Mouse (Mus musculus): ENCODE data around the gene Itgb8.

Gene Itgb8

DNA sequence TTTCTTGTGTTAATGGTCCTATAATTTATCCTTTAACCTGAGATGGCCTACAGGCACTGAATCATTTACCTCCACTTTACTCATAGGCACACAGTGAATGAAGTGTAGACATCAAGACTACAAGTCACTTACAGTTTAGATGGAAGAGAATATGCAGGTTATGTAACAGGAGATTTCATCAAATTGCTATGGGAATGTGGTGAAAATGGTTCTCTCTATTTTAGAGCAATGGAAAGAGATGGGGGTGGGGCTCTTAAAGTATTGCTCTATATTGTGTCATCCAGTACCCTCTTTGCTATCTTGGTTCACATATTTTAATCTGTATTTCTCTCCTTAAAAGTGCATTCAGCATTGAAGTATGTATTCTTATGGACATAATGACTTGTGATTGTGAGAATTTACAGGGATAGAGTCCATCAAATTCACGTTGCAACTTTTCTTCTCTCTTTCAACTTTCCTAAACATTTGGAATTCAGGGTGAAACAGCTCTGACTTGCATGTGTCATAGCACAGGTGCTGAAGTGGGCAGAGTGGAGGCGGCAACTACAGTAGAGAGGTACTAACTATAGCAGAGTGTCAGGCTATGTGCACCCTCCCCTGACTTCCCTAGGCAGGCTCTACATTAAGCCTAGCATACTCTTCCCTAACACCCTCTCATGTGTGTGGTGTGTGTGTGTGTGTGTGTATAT, 29.1 kb downstream of the Itgb8 start:
- DNase-seq (ENCODE audit: low spot score), result no peak

DNA sequence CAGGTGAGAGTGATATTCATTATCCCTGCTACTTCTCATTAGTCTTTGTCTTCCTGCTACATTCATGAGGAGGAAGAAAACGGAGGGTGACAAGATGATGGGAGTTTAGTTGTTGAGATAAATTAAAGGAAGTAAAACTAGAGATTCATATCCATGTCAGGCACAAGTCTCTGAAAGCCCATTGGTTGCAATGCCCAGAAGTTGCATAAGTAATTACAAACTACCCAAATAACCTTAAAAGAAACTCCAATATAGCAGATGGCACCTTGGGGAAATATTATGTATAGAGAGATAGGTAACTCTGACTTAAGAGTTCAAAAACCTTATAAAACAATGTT, 31.2 kb downstream of the Itgb8 start:
- DNase-seq (ENCODE audit: low spot score), result no peak

DNA sequence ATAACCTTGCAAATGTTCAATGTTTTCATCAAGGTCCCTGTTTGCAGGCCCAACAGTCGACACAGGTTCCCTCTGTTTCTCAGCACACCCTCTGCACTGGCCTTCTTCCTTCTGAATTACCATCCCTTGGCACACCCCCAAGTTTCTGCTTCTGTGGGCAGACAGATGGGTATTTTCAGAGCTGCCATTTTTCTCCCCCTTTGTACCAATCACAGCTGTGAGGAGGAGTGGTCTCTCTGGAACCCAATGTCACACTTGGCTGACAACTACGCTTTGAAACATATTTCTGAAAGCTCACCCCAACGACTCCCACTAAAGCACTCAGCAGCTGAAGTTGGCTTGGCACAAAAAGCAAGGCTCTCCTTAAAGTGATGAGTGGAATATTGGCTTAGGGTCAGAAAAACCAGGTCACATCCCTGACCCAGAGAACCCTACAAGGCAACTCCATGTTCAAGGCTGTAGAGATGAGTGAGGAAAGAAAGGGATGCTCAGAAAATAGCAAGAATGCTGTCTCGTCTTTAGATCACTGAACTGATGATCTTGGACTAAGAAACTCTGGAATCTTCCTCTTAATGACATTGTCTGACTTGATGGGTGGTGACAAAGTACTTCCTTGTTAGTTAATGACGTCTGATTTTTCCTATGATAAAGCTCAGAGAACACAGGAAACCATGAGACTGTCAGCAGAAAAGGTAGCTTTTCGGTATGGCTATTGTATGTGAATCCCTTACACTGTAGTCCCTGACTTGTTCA, 31.7 kb downstream of the Itgb8 start:
- no peak for DNase-seq (ENCODE audit: low spot score)

DNA sequence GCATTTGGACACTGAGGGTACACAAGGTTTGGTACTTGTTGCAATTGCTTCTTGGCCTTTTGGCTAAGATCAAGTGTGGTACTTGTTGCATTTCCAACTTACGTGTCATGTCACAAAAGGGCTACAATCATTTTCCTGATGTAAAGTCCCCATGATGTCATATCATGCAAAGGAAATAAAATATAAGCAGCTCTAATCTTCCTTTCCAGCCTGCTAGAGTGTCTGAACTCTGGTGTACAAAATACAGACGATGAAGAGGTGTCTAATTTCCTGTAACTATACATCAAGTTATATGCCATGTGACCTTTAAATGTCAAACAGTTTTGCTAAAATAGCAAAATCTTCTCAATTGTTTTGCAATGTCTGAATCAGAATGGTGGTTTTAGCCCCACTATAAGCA, 34.2 kb downstream of the Itgb8 start:
- no peak for DNase-seq (ENCODE audit: low spot score)

DNA sequence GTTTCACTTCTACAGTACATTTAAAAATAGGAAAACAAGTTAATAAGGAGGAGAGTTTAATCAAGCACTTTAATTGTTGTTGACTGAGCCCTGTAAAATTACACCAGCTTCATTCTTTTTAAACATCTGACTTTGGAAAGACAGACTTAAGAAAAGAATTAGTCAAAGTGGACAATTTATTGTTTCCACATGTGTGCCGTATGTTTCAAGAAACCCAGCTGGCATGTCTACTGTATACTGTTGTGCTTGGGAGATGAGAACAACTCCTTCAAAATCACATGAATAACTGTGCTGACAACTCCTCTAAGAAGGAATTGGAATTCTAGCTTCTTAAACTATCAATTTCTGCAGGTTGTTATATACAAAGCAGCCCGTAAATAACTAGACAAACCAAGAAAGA, 35.8 kb downstream of the Itgb8 start:
- DNase-seq (ENCODE audit: low spot score), result no peak

DNA sequence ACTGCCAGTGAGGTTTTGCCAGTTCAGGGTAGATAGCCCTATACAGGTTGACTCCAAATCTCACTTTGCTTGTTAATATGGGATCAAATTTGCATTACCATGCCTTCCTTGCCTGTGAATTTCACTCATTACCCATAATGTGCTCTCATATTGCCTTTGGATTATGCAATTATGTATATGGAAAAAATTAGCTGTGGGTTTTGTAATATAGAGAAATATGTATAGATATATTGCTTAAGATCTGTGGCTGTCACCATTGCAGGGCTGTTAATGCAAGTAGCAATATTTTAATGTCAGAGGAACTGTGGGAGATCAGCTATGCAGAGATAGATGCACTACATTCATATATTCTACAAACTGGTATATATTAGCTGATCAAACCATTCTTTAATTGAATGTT, 43.5 kb downstream of the Itgb8 start:
- DNase-seq (ENCODE audit: low spot score), result no peak

DNA sequence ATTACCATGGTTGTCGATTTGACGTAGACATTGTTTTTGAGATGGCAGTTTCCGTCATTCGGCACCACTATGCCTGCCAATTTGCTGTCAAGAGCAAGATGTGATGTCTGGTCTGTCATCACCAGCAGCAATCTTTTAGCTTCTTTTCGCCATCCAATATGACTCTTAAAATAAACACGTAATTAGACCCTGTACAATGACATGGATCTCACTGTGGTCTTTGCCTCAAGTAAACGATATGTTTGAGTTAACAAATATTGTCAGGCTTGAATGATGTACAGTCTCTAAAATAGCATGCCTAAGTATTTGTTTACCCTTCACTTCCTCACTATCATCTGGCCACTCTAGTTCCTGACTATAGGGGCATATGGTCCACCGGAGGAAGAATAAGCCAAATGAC, 48.8 kb downstream of the Itgb8 start:
- no peak for DNase-seq (ENCODE audit: low spot score)

DNA sequence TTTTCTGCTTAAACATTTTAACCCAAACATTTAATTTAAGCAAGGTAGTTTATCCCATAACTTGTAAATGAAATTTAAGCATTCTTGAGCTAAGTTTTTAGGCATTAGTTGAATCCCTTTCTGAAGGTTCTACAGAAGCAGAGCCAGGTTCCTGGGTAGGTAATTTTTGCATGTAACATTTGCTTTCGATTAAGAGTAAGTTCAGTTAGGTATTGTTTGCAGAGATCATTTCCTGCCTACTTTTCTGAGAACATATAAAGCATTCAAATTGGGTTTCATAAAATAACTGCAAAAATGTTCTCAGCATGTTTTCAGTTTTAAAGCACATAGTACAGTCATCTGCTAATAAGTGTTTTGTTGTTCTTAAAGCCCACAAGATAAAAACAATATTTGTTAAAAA, 53.2 kb downstream of the Itgb8 start:
- no peak for DNase-seq (ENCODE audit: low spot score)

DNA sequence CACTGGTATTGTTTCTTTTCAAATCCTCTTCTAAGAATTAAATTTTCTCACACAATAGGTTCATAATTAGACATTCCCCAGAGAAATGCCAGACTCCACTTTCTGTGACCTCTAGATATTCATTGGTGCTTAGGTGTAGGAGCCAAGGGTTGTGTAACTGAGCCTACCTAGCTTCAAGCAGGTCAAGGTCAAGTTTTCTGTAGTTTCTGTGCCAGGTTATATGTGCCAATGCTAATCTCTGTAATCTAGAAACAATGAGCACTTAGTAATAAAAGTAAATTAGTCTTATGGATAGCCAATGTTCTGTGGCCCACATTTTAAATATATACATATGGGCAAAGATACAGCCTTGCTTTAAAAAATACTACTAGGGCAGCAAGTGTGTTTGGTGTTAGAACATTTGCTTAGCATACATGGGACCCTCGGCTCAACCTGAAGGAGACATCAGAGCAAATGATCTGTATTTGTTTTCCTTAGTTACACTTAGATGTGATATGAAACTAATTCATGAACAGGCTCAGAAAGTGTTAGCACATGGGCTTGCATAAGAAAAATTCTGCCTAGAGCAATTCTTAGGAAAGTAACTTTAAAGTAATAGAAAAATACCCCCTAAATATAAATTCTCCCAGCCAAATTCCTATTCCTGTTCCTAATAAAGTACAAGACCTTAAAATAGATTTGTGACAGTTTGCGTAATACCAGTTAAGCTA, 56.2 kb downstream of the Itgb8 start:
- no peak for DNase-seq (ENCODE audit: low spot score)

DNA sequence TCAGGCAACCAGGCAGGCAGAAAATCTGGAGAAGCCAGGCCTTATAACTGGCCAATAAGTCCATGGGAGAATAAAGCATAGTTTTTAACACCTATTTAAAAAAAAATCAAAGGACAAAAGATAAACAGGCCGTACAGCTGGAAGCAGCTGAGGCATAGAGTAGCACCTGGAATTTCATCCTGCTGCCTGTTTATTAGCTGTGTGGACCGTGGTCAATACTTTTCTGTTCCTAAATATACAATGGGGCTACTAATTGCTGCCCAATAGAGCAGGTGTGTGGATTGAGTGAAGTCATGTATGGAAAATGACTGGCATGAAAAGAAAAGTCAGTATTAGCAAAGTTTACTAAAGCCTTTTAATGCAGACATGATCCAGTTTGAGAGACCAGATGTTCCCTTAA, 62.6 kb downstream of the Itgb8 start:
- no peak for DNase-seq (ENCODE audit: low spot score)

DNA sequence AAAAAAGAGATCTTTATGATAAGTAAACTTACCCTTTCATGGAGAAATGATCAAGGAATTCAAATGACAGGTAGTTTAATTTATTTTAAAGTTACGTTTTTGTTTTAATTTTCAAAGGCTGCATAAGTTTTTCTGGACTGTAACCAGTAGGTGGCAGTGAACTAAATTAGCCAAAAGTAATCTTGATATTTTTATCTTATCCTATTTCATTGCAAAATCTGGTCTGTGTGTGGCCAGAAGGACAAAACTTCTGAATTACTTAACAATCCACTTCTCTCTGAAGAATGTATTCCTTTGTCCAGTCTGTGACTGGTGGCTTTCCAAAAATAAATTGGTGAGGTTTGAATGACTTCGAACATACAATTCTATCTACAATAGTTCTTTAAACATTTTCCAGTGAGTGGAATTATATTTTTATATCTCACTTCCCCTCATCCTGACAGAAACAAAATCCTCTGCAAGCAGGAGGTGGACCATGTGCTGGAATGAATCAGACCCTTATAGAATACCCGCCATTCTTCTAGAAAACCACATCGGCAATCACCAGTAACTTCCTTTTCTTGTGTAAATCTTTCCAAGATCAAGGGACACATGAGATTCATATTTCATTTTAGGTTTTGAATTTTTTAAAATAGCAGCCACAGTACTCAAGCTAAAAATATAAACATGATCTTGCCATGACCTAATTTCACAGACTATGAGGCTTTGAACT, 68.6 kb downstream of the Itgb8 start:
- DNase-seq (ENCODE audit: low spot score), result no peak

DNA sequence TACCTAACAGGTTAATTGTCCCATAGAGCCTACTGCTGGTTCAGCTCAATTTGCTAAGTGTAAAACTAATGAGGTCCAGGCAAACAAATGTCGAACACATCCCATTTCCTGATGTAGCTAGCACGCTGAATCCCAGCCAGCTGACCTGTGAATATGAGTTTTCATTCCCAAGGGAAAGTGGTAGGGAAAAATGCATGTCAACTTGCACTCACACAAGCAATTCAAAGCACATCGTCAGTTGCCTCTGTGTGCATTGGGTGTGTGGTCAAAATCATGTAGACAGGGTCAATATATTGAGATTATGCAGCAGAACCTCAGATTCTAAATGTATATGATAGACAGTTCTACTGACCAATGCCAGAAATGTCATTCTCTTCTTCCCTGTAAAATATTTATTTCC, 69.5 kb downstream of the Itgb8 start:
- no peak for DNase-seq (ENCODE audit: low spot score)

DNA sequence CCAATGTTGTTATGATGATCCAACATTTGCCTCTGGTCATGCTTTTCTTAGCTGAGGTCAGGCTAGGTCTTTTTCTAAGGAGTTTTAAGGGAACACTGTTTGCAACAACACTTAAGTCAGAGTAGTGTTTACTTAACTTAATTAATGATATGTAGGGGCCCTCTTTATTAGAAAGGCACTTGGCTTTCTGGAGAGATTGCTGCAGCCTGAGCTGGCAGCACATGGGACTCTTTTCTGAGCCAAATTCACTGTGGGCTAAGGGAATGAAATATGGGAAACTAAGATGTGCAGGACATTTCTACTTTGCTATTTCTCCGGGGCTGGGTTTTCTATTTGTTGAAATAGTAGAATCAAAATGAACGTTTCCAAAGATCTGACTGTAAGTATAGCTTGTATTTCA, 73.5 kb downstream of the Itgb8 start:
- DNase-seq (ENCODE audit: low spot score), result no peak

DNA sequence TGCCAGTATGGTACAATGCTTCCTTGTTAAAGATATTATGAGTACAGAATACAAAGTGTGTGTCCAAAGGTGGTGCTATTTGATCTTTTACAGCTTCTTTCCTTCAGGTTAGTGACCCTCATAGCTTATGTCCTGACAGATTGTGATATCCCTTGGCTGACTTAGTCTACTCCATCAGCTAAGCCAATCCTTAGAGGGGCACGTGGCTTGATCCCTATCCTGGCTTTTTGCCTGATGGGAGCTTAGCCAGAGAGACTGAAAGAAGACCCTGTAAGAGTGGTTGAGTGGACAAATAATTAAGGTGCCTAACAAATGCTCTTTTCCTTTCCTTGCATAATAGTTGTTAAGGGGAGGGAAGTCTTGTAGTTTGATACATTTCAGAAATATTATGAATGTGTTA, 73.9 kb downstream of the Itgb8 start:
- no peak for DNase-seq (ENCODE audit: low spot score)

DNA sequence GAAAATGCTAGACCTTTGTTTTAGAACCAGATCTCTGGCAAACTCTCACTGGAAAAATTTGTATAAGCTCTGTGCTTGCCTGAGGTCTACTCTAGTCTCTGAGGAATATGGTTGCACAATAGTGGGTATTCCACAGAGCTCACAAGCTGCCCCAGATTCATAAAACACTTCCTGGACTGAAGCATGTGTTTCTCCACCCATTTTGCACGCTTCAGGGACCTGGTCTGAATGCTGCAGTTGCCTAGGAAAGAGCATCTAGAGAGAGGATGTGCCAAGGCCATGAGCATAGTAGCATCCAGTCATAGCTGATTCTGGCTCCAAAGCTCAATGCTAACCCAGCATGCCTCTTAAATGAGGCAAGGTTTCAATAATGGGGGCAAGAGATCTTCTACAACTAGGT, 74.4 kb downstream of the Itgb8 start:
- DNase-seq (ENCODE audit: low spot score), result no peak

DNA sequence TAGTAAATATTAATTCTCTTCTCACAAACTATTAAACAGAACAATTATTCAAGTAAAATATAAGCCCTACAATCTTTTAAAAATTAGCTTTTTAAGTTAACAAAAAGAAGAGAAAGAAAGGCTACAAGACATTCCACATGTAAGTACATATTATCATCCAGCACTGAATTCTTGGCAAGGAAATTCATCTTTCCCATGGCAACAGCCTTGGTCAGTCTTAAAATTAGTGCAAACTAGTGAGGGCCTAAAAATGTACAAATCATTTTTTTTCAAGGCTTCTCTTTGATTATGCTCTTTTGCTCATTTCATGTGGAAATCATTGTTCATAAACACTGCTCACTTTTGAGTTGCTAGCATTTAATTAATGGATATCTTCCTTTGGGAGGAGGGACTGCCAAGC, 77.8 kb downstream of the Itgb8 start:
- no peak for DNase-seq (ENCODE audit: low spot score)

DNA sequence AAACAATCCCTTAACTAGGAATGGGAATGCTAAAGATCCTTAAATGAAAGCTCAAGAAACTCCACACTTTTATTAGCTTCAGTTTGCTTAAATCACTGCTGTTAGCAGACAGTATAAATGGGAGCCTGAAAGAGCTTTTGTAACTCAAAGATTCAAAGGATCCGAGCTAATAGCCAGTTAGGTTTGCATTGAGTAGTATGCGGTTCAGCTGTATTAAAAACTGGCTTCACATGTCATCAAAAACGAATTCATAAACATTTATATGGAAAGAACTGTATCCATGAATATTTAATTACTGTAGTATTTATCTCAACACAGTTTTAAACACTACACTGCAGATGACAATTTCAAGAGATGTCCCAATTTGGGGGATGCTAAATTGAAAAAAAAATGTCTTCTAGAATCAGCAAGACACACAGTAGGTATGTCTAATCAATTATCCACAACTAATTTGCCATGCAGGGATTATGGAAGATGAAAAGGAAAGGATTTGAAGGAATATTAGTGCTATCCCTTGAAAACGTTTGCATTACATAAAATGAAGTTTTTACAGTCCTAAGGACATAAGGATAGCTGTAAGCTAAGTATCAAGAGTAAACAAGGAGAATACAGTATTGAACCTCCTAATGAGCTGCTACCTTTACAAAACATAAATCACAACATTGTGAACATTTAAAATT, 79.2 kb downstream of the Itgb8 start:
- no peak for DNase-seq (ENCODE audit: low spot score)

DNA sequence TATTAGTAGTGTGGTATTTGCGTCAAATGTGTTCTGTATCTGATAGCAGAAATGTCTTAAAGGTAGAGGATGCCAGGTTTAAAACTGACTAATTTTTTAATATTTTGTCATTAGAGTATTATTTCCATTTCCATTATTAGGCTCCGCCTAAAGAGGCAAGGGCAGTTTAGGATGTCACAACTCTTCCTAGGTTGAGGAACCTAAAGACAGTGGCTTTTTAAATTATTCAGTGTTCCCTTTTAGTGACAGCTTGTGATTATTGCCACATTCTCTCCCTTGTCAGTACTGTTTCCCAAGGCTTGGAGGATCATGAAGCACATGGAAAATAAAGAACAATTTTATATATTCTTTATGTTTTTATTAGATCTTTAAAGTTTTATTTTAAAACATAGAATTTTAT, 80.9 kb downstream of the Itgb8 start:
- DNase-seq (ENCODE audit: low spot score), result no peak

DNA sequence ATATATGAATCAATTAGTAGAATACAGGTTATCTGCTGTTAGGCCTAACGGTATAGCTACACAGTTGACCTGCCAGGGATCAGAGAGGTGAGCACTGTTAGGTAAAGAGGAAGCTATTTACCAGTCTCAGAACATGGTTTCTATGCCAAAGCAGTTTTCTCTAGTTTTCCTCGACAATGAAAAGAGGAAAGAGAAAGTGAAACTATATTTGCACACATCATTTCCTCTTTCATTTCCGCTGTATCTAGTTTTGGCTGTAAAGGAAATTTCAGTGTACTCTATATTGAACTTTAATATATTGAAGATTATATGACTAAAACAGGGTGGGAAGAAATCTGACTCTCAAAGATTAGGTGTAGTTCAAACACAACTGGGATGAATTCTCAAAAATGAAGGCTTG, 81.5 kb downstream of the Itgb8 start:
- DNase-seq (ENCODE audit: low spot score), result no peak

DNA sequence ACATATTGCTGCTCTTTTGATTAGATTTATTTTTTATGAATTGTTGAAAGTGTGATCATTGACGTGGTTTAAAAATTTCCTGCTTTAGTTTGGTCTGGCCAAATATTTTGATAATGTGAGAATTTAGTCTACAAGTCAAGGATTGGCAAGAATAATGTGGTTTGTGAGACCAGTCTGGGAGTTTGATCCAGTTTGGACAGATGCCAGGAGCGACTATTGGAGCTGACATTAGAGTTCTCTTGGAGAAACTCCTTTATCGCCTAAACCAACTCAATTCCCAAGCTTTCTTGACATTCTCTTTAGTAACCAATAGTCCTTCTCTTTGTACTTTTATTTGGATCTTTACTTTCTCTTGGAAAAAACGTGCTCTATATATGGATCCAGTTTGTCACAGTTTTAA, 83.0 kb downstream of the Itgb8 start:
- peak; percentile 14 for DNase-seq (ENCODE audit: low spot score)

DNA sequence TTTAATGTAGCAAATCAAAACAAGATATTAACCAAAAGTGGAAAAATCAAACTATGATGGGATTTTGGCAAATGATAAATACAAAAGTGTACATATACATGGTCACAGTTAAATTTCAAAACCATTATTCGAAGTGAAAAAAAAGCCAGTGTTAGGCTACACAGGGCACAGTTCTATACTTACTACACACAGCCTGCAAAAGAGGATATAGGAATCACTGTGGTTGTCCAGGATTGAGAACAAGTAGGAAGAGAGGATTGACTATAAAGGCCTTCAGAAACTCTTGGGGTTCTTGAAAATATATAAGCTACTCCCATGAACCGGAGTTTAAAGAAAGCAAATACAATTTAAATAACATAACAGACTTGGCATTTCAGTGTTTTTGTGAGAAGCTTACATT, 87.6 kb downstream of the Itgb8 start:
- DNase-seq (ENCODE audit: low spot score), result no peak

DNA sequence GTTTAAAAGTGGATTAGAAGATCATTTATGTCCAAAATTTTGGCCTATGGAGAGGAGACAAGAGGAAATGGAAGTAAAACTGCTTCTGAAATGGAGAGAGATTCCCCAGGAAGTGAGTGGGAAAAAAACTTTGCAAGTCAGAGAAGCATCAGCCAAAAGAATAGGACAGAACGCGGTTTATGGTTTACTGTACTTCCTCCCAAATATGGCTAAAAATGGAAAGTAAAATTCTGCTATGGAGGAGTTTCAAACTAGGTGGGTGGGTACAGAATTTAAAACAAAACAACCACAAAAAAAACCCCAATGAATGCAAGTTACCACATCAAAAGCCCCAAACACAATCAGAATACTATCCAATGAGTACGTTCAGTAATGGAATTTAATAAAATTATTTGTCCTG, 90.8 kb downstream of the Itgb8 start:
- DNase-seq (ENCODE audit: low spot score), result no peak

Measured in urinary bladder, postnatal 14 days (tissue).